Mouse (Mus musculus) forebrain, embryonic 11.5 days (tissue): ENCODE results near the gene Tmem189. TPM values are rescaled to one million over a fixed set of nuclear protein-coding genes. Genes with fewer than 3 reads are reported as not detected.

Source experiments
- ATAC-seq: fragments of 200-750 bp; cut with Nextera tagmentation; replicated peaks from 2 replicates; pipeline ENCODE4 v1.8.0; 2017; ENCODE audit warnings: moderate TSS enrichment; ENCODE audit not compliant: low FRiP score
- DNase-seq: peaks from one replicate; pipeline ENCODE4 v3.0.0-alpha.2; 2017; ENCODE audit warnings: low spot score
- H3K27ac ChIP-seq: fragments of 300-500 bp; sonication (generic); 2 replicates; pipeline ENCODE4 v1.5.1; 2014; ENCODE audit warnings: low read depth, low read length
- H3K27me3 ChIP-seq: fragments of 300-500 bp; sonication (generic); 2 replicates; pipeline ENCODE4 v1.6.1; 2014; ENCODE audit warnings: mild to moderate bottlenecking, low read length, mixed read lengths; ENCODE audit not compliant: control insufficient read depth, insufficient read depth
- H3K36me3 ChIP-seq: fragments of 300-500 bp; sonication (generic); 2 replicates; pipeline ENCODE4 v1.6.1; 2014; ENCODE audit warnings: mild to moderate bottlenecking, low read length, moderate library complexity, mixed read lengths; ENCODE audit not compliant: control insufficient read depth, insufficient read depth
- H3K4me1 ChIP-seq: fragments of 300-500 bp; sonication (generic); replicated peaks from 2 replicates; pipeline ENCODE4 v1.6.1; 2014; ENCODE audit warnings: low read length, mixed read lengths; ENCODE audit not compliant: control insufficient read depth, insufficient read depth
- H3K4me2 ChIP-seq: fragments of 300-500 bp; sonication (generic); 2 replicates; pipeline ENCODE4 v1.6.1; 2014; ENCODE audit warnings: low read depth, mild to moderate bottlenecking, low read length, moderate library complexity, mixed read lengths; ENCODE audit not compliant: severe bottlenecking
- H3K4me3 ChIP-seq: fragments of 300-500 bp; sonication (generic); 2 replicates; pipeline ENCODE4 v1.5.1; 2014; ENCODE audit warnings: low read depth, low read length
- H3K9ac ChIP-seq: fragments of 300-500 bp; sonication (generic); 2 replicates; pipeline ENCODE4 v1.6.1; 2014; ENCODE audit warnings: low read length
- H3K9me3 ChIP-seq: fragments of 300-500 bp; sonication (generic); 2 replicates; pipeline ENCODE4 v1.6.1; 2016; ENCODE audit warnings: low read length, mixed read lengths; ENCODE audit not compliant: control insufficient read depth
- WGBS: fragments of 180-500 bp; shearing (Covaris S2); extraction: QIAGEN DNeasy Blood & Tissue Kit; methylation state at CpG from one replicate; pipeline ENCODE4 v1.1.7; 2014; 5-methylcytosine and 5-hydroxymethylcytosine counted together
- polyA plus RNA-seq: library from polyadenylated mRNA; unstranded; fragments of >200 nt; fragmentation: Nextera tagmentation; extraction: Ambion mirVana; gene quantifications from 2 replicates; pipeline ENCODE4 v1.2.1, GENCODE M21; 2014

Gene Tmem189
- polyA plus RNA-seq, 1 experiment from 2014 or later, result 35.1 TPM

- 84% methylated on average over 3 of the region's 3 CpGs for WGBS
Measured at GRCm38 (mm10) chr2:167683721-167684120, 5.9 kb downstream of the Tmem189 start.

DNA sequence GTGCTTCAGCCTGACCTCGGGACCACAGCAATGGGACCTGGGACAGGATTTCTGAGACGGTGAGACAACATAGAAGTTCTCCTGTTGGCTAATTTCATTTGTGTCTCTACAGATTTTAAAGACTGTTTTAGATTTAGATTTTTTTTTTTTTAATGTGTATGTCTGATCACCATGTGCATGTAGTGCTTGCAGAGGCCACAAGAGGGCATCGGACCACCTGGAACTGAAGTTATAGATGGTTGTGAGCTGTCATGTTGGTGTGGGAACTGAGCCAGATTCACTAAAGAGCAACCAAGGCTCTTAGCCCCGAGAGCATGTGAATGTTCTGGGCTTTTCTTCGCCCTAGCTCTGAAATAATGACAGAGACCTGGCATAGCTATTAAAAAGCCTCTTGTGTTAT lies 9.0 kb downstream of the Tmem189 start:
- no peak overlapping the region for H3K9ac ChIP-seq
- ATAC-seq, result no peak
- H3K4me2 ChIP-seq, result no peak overlapping the region
- 52% methylated on average over 5 of the region's 5 CpGs for WGBS
- H3K4me1 ChIP-seq, result no peaks in the 10 kb centered on the region
- no peaks in the 10 kb centered on the region for H3K36me3 ChIP-seq
- no peak overlapping the region for H3K4me3 ChIP-seq
- peak; percentile 73 for DNase-seq
- H3K27ac ChIP-seq, result no peak overlapping the region
- H3K27me3 ChIP-seq, result no peaks in the 10 kb centered on the region
- no peaks in the 10 kb centered on the region for H3K9me3 ChIP-seq

More at GRCm38 (mm10) chr2:167683721-167684120, 5.9 kb downstream of the Tmem189 start:
- no peaks in the 10 kb centered on the region for H3K9me3 ChIP-seq
- no peaks in the 10 kb centered on the region for H3K36me3 ChIP-seq
- no peak overlapping the region for H3K4me3 ChIP-seq
- peaks cover 3% of the 10 kb centered on the region; the same call in 1 of the 2 replicates for H3K4me1 ChIP-seq
- H3K9ac ChIP-seq, result no peak overlapping the region
- DNase-seq, result no peak
- no peak overlapping the region for H3K4me2 ChIP-seq
- no peak overlapping the region for H3K27ac ChIP-seq
- H3K27me3 ChIP-seq, result peaks cover 9% of the 10 kb centered on the region
- no peak for ATAC-seq

GRCm38 (mm10) chr2:167679902-167680430 lies 9.7 kb downstream of the Tmem189 start:
- H3K4me3 ChIP-seq, result no peak overlapping the region
- WGBS, result 5% methylated on average over 13 of the region's 13 CpGs
- H3K9ac ChIP-seq, result no peak overlapping the region
- peak; percentile 93 for DNase-seq
- ATAC-seq, result peak; percentile 80
- no peaks in the 10 kb centered on the region for H3K27me3 ChIP-seq
- no peaks in the 10 kb centered on the region for H3K9me3 ChIP-seq
- H3K4me1 ChIP-seq, result no peaks in the 10 kb centered on the region
- no peaks in the 10 kb centered on the region for H3K36me3 ChIP-seq
- H3K4me2 ChIP-seq, result no peak overlapping the region
- H3K27ac ChIP-seq, result no peak overlapping the region

GRCm38 (mm10) chr2:167678600-167678999 lies 11.0 kb downstream of the Tmem189 start:
- H3K9me3 ChIP-seq, result no peaks in the 10 kb centered on the region
- 42% methylated on average over 5 of the region's 5 CpGs for WGBS
- no peak overlapping the region for H3K9ac ChIP-seq
- H3K4me1 ChIP-seq, result no peaks in the 10 kb centered on the region
- no peak overlapping the region for H3K27ac ChIP-seq
- no peaks in the 10 kb centered on the region for H3K36me3 ChIP-seq
- H3K4me3 ChIP-seq, result no peak overlapping the region
- H3K27me3 ChIP-seq, result no peaks in the 10 kb centered on the region
- DNase-seq (no peak), ATAC-seq (no peak)
- H3K4me2 ChIP-seq, result no peak overlapping the region

DNA sequence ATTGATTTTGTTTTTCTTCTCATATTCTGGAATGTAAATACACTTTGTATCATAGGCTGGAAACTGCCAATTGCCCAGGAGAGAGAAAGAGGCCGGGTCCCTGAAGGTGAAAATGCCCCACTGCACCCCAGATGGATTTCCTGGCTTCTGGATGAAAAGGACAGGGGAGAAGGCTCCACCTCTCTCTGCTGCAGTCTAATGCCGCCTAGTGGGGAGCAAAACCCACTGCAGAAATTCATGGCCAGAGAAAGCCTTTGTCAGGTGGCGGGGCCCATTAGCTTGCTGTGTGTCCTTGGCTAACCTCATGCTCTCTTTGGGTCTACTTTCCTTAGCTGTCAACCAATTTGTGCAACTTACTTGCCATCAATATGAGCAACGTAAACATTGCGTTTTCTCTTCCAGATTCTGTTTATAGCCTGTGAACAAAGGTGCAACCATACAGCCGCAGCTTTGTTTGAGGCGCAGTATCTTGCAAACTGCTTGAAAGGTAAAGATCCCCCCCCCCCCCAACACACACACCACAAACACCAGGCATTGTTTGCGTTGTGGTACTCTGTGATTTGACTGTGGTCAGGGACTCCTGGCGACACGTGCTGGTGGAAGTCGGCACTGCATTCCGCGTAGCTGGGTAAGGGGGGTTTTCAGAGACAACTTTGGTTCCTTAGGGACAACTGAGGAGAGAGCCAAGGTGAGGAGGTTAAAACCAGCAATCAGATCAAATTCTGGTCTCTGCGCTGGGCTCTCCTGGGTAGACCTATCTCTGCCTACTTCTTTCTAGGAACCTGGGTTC lies 14.3 kb downstream of the Tmem189 start:
- no peak overlapping the region for H3K9ac ChIP-seq
- no peak overlapping the region for H3K4me2 ChIP-seq
- ATAC-seq, result no peak
- H3K27me3 ChIP-seq, result no peaks in the 10 kb centered on the region
- no peaks in the 10 kb centered on the region for H3K9me3 ChIP-seq
- WGBS, result 37% methylated on average over 14 of the region's 14 CpGs
- DNase-seq, result peak; percentile 68
- H3K27ac ChIP-seq, result no peak overlapping the region
- no peak overlapping the region for H3K4me3 ChIP-seq
- no peaks in the 10 kb centered on the region for H3K4me1 ChIP-seq
- H3K36me3 ChIP-seq, result no peaks in the 10 kb centered on the region

- Histone ChIP-seq H3K27me3 (no peaks in the 10 kb centered on the region), H3K36me3 (no peaks in the 10 kb centered on the region), H3K4me3 (no peak overlapping the region), H3K9ac (no peak overlapping the region), H3K4me2 (no peak overlapping the region), H3K27ac (no peak overlapping the region), H3K4me1 (no peaks in the 10 kb centered on the region), H3K9me3 (no peaks in the 10 kb centered on the region)
- peak; percentile 33; the same call in 1 of the 2 replicates for ATAC-seq
- 44% methylated on average over 13 of the region's 13 CpGs for WGBS
- DNase-seq, result no peak
Measured at GRCm38 (mm10) chr2:167672212-167672685, 17.4 kb downstream of the Tmem189 start.

GRCm38 (mm10) chr2:167671101-167671633 lies 18.5 kb downstream of the Tmem189 start:
- H3K27me3 ChIP-seq, result no peaks in the 10 kb centered on the region
- no peak for DNase-seq
- 89% methylated on average over 5 of the region's 5 CpGs for WGBS
- no peak overlapping the region for H3K4me2 ChIP-seq
- H3K27ac ChIP-seq, result no peak overlapping the region
- H3K9ac ChIP-seq, result no peak overlapping the region
- no peaks in the 10 kb centered on the region for H3K36me3 ChIP-seq
- H3K9me3 ChIP-seq, result no peaks in the 10 kb centered on the region
- no peaks in the 10 kb centered on the region for H3K4me1 ChIP-seq
- no peak for ATAC-seq
- no peak overlapping the region for H3K4me3 ChIP-seq

DNA sequence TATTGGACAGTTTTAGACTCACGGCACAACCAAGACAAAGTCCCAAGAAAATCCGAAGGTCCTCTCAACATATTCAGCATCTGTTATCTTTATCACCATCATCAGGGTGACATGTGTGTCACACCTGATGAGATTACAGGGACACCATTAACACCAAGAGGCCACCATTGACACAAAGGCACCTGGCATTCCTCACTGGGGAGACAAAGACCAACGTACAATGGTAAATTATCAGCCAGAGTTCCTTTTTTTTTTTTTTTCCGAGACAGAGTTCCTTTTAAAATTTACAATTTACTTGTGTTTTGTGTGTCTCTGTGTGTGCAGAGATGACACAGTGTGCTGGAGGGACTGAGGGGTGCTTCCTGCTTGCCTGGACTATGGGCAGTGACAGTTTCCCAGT lies 20.2 kb downstream of the Tmem189 start:
- no peak overlapping the region for H3K9ac ChIP-seq
- no peak for DNase-seq
- H3K4me1 ChIP-seq, result no peaks in the 10 kb centered on the region
- no peaks in the 10 kb centered on the region for H3K9me3 ChIP-seq
- H3K4me2 ChIP-seq, result no peak overlapping the region
- H3K27ac ChIP-seq, result no peak overlapping the region
- 81% methylated on average over 4 of the region's 4 CpGs for WGBS
- H3K27me3 ChIP-seq, result no peaks in the 10 kb centered on the region
- H3K4me3 ChIP-seq, result no peak overlapping the region
- ATAC-seq, result no peak
- no peaks in the 10 kb centered on the region for H3K36me3 ChIP-seq
